Mouse (Mus musculus) lung, postnatal 0 days (tissue): Measurements from ENCODE around the gene Fitm2.

Experiments
- CTCF ChIP-seq: IDR thresholded peaks from 2 replicates; pipeline ENCODE4 v1.5.1; 2016; ENCODE audit warnings: antibody characterized with exemption, mild to moderate bottlenecking
- EP300 ChIP-seq: IDR thresholded peaks from 2 replicates; pipeline ENCODE4 v1.6.1; 2016; ENCODE audit warnings: antibody characterized with exemption, mild to moderate bottlenecking, control low read depth

GRCm38 (mm10) chr2:163443543-163443942 lies 28.9 kb downstream of the Fitm2 start:
- no peak for TF ChIP-seq EP300
- no peak for TF ChIP-seq CTCF
